Mouse (Mus musculus) lung, embryonic 14.5 days (tissue): ENCODE data around the gene Noc4l. TPM values are rescaled to one million over a fixed set of nuclear protein-coding genes. Genes with fewer than 3 reads are reported as not detected.
A peak's percentile ranks its signal among the peaks of the same experiment; 100 is the strongest.

Source experiments
- ATAC-seq: fragments of 200-750 bp; cut with Nextera tagmentation; 2 replicates; pipeline ENCODE4 v1.8.0; 2017; ENCODE audit warnings: mild to moderate bottlenecking, moderate TSS enrichment, moderate library complexity; ENCODE audit not compliant: insufficient read depth
- DNase-seq: peaks from one replicate; pipeline ENCODE4 v3.0.0-alpha.2; 2015
- H3K27ac ChIP-seq: fragments of 300-500 bp; sonication (generic); 2 replicates; pipeline ENCODE4 v1.5.1; 2014; ENCODE audit warnings: low read depth, mild to moderate bottlenecking, moderate library complexity
- H3K27me3 ChIP-seq: fragments of 300-500 bp; sonication (generic); 2 replicates; pipeline ENCODE4 v1.6.1; 2014; ENCODE audit warnings: low read length, control low read depth; ENCODE audit not compliant: insufficient read depth
- H3K36me3 ChIP-seq: fragments of 300-500 bp; sonication (generic); 2 replicates; pipeline ENCODE4 v1.6.1; 2014; ENCODE audit warnings: control low read depth; ENCODE audit not compliant: insufficient read depth
- H3K4me1 ChIP-seq: fragments of 300-500 bp; sonication (generic); 2 replicates; pipeline ENCODE4 v1.6.1; 2014; ENCODE audit warnings: antibody characterized with exemption, control low read depth; ENCODE audit not compliant: insufficient read depth
- H3K4me2 ChIP-seq: fragments of 300-500 bp; sonication (generic); 2 replicates; pipeline ENCODE4 v1.6.1; 2014; ENCODE audit warnings: mild to moderate bottlenecking
- H3K4me3 ChIP-seq: fragments of 300-500 bp; sonication (generic); 2 replicates; pipeline ENCODE4 v1.5.1; 2014; ENCODE audit warnings: low read depth, low read length
- H3K9ac ChIP-seq: fragments of 300-500 bp; sonication (generic); 2 replicates; pipeline ENCODE4 v1.6.1; 2014
- H3K9me3 ChIP-seq: fragments of 300-500 bp; sonication (generic); 2 replicates; pipeline ENCODE4 v1.6.1; 2016; ENCODE audit warnings: low read depth, low read length, control low read depth
- CTCF ChIP-seq: IDR thresholded peaks from 2 replicates; pipeline ENCODE4 v1.5.1; 2016; ENCODE audit warnings: antibody characterized with exemption, low read depth
- WGBS: fragments of 180-500 bp; shearing (Covaris S2); extraction: QIAGEN DNeasy Blood & Tissue Kit; methylation state at CpG from one replicate; pipeline ENCODE4 v1.1.7; 2014; 5-methylcytosine and 5-hydroxymethylcytosine counted together
- polyA plus RNA-seq: library from polyadenylated mRNA; unstranded; fragments of >200 nt; fragmentation: Nextera tagmentation; extraction: Ambion mirVana; gene quantifications from 2 replicates; pipeline ENCODE4 v1.2.1, GENCODE M21; 2014

Noc4l gene
- polyA plus RNA-seq, 1 experiment from 2014 or later = 57.3 TPM

GRCm38 (mm10) chr5:110627351-110627750 lies 25.9 kb downstream of the Noc4l start:
- 65% methylated on average over 10 of the region's 10 CpGs for WGBS
- no peak for TF ChIP-seq CTCF
- Histone ChIP-seq H3K36me3 (no peaks in the 10 kb centered on the region), H3K4me1 (no peaks in the 10 kb centered on the region), H3K9ac (no peak overlapping the region), H3K4me2 (no peak overlapping the region), H3K27ac (no peak overlapping the region), H3K9me3 (no peaks in the 10 kb centered on the region), H3K27me3 (peaks cover 5% of the 10 kb centered on the region; the same call in 1 of the 2 replicates), H3K4me3 (no peak overlapping the region)
- DNase-seq = no peak
- ATAC-seq = no peak

DNA sequence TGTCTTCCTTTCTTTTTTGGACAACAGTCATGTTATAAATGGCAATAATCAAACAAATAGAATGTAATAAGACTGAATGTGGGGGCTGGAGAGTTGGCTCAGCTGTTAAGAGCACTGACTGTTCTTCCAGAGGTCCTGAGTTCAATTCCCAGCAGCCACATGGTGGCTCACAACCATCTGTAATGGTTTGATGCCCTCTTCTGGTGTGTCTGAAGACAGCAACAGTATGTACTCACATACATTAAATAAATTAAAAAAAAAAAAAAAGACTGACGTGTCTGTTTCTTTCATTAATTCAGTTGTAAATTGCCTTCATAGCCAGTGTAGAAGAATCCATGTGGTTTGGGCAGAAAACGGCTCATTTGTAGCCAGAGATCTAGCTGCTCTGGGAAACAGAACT lies 28.9 kb downstream of the Noc4l start:
- Histone ChIP-seq H3K9me3 (no peaks in the 10 kb centered on the region), H3K4me2 (no peak overlapping the region), H3K4me3 (no peak overlapping the region), H3K27ac (no peak overlapping the region), H3K27me3 (peaks cover 5% of the 10 kb centered on the region; the same call in 1 of the 2 replicates), H3K9ac (no peak overlapping the region), H3K4me1 (no peaks in the 10 kb centered on the region), H3K36me3 (no peaks in the 10 kb centered on the region)
- 69% methylated on average over 2 of the region's 2 CpGs for WGBS
- 0 out of 2 replicates have a peak, but pooled peaks have one; percentile 6 for TF ChIP-seq CTCF
- ATAC-seq (no peak), DNase-seq (no peak)

DNA sequence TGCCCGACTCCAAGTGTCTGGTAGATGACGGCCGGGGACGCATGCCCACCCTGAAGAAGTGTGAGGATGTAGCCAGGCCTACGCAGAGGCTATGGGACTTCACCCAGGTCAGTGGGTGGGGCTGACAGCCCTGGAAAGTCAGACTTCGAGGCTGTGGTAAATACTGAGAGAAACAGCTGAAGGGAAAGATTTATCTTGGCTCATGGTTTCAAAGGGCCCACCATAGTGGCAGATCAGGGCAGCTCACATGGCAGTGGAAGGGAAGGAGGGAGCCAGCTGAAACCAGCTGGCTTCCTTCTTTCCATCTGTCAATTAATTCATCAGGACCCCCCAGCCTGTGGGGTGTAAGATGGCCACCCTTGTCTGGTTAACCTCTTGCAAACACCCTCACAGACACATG lies 34.0 kb downstream of the Noc4l start:
- no peaks in the 10 kb centered on the region for H3K4me1 ChIP-seq
- H3K27ac ChIP-seq = no peak overlapping the region
- no peak overlapping the region for H3K9ac ChIP-seq
- WGBS = 74% methylated on average over 6 of the region's 6 CpGs
- no peak for TF ChIP-seq CTCF
- no peaks in the 10 kb centered on the region for H3K27me3 ChIP-seq
- no peaks in the 10 kb centered on the region for H3K9me3 ChIP-seq
- DNase-seq (no peak), ATAC-seq (no peak)
- no peak overlapping the region for H3K4me3 ChIP-seq
- no peaks in the 10 kb centered on the region for H3K36me3 ChIP-seq
- H3K4me2 ChIP-seq = no peak overlapping the region

DNA sequence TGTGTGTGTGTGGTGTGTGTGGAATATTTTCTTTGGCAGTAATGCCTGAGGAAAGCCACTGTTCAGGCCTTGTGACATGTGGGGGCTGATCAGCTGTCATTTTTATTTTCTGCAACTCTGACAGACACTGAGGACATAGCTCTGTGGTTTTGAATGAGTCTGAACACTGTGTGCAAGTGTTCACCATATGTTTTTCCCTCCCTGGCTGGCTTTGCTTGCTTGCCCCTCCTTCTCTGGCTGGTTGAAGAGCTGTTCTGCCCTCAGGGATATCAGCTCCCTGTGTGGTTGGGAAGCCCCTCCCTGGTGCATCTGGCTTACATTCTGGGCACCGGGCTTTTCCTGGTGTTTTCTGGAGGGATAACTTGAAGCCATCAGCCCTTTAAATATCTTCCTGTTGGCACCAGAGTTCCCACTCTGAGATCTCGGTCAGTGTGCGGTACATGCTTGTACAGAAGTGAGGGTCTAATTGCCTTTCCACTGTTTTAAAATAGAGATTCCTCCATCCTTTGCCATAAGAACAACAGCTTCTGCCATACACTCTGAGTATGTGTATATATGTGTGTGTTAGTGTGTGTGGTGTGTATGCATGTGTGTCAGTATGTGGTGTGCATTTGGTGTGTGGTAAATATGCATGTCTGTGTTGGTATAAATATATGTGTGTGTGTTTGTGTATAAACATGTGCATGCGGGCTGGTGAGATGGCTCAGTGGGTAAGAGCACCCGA lies 41.6 kb downstream of the Noc4l start:
- WGBS = 71% methylated on average over 5 of the region's 5 CpGs
- Histone ChIP-seq H3K4me3 (no peak overlapping the region), H3K9me3 (no peaks in the 10 kb centered on the region), H3K9ac (no peak overlapping the region), H3K27ac (no peak overlapping the region), H3K4me1 (no peaks in the 10 kb centered on the region), H3K27me3 (no peaks in the 10 kb centered on the region), H3K36me3 (no peaks in the 10 kb centered on the region), H3K4me2 (no peak overlapping the region)
- no peak for TF ChIP-seq CTCF
- ATAC-seq = no peak
- DNase-seq = no peak

- no peak overlapping the region for H3K4me3 ChIP-seq
- no peaks in the 10 kb centered on the region for H3K36me3 ChIP-seq
- H3K9ac ChIP-seq = no peak overlapping the region
- H3K27ac ChIP-seq = no peak overlapping the region
- DNase-seq (no peak), ATAC-seq (no peak)
- H3K4me1 ChIP-seq = no peaks in the 10 kb centered on the region; the same call in 1 of the 2 replicates
- no peaks in the 10 kb centered on the region for H3K27me3 ChIP-seq
- H3K9me3 ChIP-seq = no peaks in the 10 kb centered on the region
- H3K4me2 ChIP-seq = no peak overlapping the region
- 78% methylated on average over 7 of the region's 7 CpGs for WGBS
- TF ChIP-seq CTCF = no peak
Measured at GRCm38 (mm10) chr5:110610484-110610883, 42.7 kb downstream of the Noc4l start.

DNA sequence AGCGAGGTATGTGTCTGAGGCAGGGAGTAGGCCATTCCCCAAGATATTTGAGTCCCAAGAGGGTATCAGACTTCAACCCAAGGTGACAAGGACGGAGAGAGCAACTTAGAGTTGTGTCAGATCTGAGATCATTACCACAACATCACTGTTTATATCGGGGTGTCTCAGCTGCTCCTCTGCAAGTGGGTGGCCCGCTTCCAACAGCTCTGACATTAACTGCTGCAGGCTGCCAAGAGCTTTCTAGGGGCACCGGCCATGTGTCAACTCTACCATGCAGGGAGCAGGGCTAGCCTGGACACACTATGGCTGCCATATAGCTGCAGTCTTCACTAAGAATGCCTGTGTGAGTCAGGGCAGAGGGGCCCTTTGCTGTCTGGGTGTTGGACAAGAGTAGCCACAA lies 43.3 kb downstream of the Noc4l start:
- H3K36me3 ChIP-seq = no peaks in the 10 kb centered on the region
- H3K27ac ChIP-seq = no peak overlapping the region
- H3K9ac ChIP-seq = no peak overlapping the region
- ATAC-seq (no peak), DNase-seq (no peak)
- no peaks in the 10 kb centered on the region for H3K27me3 ChIP-seq
- no peaks in the 10 kb centered on the region for H3K9me3 ChIP-seq
- no peak overlapping the region for H3K4me2 ChIP-seq
- no peak overlapping the region for H3K4me3 ChIP-seq
- H3K4me1 ChIP-seq = no peaks in the 10 kb centered on the region; the same call in 1 of the 2 replicates
- no peak for TF ChIP-seq CTCF
- WGBS = 56% methylated on average over 5 of the region's 5 CpGs

- 78% methylated on average over 3 of the region's 3 CpGs for WGBS
- Histone ChIP-seq H3K4me2 (no peak overlapping the region), H3K9ac (no peak overlapping the region), H3K4me3 (no peak overlapping the region), H3K27ac (no peak overlapping the region), H3K4me1 (no peaks in the 10 kb centered on the region; the same call in 1 of the 2 replicates), H3K27me3 (no peaks in the 10 kb centered on the region), H3K36me3 (no peaks in the 10 kb centered on the region), H3K9me3 (no peaks in the 10 kb centered on the region)
- no peak for ATAC-seq
- TF ChIP-seq CTCF = no peak
- DNase-seq = no peak
Measured at GRCm38 (mm10) chr5:110609425-110609824, 43.8 kb downstream of the Noc4l start.
